Mouse (Mus musculus) CD4-positive, CD25-positive, alpha-beta regulatory T cell, adult 4 months (primary cell): ENCODE measurements around the gene Gh. TPM values are rescaled to one million over a fixed set of nuclear protein-coding genes. Genes with fewer than 3 reads are reported as not detected.

Experiments
- ATAC-seq: one replicate; pipeline ENCODE4 v1.8.0; 2017
- polyA plus RNA-seq, 2 experiments: library from polyadenylated mRNA; unstranded; fragments of 100-300 nt; shearing (Covaris generic); gene quantifications; one replicate each; pipeline ENCODE4 v1.2.1; 2017

Gene Gh
- polyA plus RNA-seq, 2 experiments from 2014 or later, result not detected

DNA sequence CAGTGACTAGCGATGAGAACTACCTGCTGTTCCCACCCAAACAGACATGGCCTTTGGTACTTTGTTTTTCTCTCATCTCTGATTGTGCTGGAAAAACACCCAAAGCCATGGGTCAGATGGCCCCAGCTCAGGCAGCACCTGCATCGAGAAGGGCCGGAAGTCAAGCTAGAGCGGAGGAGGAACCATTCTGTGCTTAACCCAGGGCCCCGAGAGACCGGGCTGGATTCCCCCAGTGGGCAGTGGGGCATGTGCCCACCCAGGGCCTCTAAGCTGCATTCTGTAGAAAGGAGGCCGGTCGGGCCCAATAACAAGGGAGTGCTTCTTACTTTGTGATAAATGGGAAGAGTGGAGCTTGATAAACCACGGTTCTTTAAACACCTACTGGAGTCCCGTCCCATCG, 6.5 kb upstream of the Gh start:
- ATAC-seq, result no peak

DNA sequence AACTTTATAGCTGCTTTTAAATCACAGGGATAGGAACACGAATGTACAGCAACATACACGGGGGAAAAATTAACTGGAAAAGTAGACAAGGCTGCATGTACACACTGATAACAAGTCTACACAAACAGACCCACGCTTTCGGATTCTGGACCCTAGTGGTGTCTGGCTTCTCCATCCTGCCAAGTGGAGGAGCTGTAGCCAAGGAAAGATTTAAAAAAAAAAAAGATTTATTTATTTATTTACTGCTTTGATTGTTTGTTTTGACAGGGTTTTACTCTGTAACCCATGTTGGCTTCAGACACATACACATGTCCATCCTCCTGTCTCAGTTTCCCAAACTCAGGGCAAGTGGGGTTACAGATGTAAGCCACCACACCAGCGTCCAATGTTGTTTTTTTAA, 5.8 kb upstream of the Gh start:
- ATAC-seq, result no peak

- no peak for ATAC-seq
Measured at GRCm38 (mm10) chr11:106306758-106307157, 5.1 kb upstream of the Gh start.

DNA sequence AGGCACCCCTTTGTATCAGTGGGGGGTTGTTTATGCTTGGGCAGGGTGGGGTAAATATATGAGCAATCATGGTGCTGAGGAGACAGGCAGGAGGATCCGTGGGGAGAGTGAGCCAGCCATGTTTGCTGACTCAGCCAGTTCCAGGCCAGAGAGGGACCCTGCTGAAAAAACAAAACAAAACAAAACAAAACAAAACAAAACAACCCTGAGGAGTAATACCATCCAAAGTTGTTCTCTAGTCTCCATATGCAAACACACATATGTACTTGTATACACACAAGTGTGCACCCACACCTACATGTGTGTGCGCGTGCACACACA, 4.4 kb upstream of the Gh start:
- no peak for ATAC-seq

GRCm38 (mm10) chr11:106305348-106306064, 3.8 kb upstream of the Gh start:
- no peak for ATAC-seq

DNA sequence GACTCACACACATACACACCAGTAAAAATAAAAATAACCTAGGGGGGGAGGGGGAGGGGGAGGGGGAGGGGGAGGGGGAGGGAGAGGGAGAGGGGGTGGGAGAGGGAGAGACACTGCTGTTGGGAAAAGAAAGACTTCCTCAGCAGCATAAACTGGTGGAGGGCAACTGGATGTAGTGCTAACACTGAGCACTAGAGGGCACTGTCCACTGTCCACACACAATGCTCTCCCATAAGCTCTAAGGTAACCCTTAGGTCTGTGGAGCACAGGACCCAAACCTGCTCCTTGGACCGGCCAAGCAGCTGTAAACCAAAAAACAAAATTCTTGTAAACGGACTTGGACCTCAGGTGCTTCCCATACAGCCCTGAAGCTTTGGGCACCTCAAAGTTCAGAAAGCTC, 969 bp upstream of the Gh start:
- peak; percentile 74 for ATAC-seq

- ATAC-seq, result no peak
Measured at GRCm38 (mm10) chr11:106291861-106292260, 9.8 kb downstream of the Gh start.

DNA sequence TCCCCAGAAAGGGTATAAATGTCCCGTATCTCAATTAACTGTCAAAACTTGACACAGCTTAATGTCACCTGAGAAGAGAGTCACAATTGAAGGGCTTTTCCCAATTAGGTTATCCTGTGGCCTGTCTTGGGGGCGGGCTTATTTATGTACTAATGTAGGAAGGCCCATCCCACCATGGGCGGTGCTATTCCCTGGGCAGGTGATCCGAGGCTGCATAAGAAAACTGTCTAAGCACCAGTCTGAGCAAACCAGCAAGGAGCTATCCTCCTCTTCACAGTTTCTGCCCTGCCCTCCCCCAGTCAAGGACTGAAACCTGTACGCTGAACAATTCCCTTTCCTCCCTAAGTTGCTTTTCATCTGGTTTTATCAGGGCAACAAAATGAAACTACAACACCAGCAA, 11.3 kb downstream of the Gh start:
- ATAC-seq, result no peak

- ATAC-seq, result no peak
Measured at GRCm38 (mm10) chr11:106289369-106289768, 12.3 kb downstream of the Gh start.

GRCm38 (mm10) chr11:106286987-106287386, 14.7 kb downstream of the Gh start:
- ATAC-seq, result no peak

GRCm38 (mm10) chr11:106286206-106286605, 15.5 kb downstream of the Gh start:
- no peak for ATAC-seq

DNA sequence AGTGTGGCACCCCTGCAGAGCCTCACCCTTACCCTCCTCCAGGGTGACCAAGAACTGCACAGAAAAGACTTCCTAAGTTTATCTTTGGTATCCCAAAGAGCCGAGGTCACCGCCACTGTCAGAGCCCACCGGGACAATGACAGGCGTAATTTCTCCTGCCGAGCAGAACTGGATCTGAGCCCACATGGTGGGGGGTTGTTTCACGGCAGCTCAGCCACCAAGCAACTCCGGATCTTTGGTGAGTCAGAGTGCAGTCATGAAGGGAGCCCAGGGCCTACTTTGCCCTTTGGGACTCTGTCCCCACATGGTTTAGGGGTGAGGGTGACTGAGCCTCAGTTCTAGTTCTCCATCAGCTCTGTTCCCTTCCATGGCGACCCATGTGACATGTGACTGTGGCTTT, 17.5 kb downstream of the Gh start:
- no peak for ATAC-seq

DNA sequence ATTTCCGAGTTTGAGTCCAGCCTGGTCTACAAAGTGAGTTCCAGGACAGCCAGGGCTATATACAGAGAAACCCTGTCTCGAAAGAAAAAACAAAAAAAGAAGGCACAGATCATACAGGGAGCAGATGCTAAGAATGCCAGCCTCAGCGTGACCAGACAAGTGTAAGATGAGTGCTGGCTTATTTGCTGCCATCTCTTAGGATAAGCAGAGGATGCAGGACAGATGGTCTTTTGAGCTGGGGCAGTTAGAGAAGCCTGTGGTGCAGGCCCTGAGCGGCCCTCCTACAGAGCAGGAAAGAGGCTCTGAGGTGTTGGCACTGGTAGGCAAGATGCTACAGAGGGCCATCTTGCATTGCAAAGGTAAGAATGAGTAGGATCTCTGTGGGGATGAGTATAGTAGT, 18.3 kb downstream of the Gh start:
- no peak for ATAC-seq

- no peak for ATAC-seq
Measured at GRCm38 (mm10) chr11:106282452-106282851, 19.2 kb downstream of the Gh start.

- peak; percentile 83 for ATAC-seq
Measured at GRCm38 (mm10) chr11:106276454-106276853, 25.2 kb downstream of the Gh start, which contains the start of gene Tcam1. Tcam1 (plus strand) TSS chr11:106276672.

DNA sequence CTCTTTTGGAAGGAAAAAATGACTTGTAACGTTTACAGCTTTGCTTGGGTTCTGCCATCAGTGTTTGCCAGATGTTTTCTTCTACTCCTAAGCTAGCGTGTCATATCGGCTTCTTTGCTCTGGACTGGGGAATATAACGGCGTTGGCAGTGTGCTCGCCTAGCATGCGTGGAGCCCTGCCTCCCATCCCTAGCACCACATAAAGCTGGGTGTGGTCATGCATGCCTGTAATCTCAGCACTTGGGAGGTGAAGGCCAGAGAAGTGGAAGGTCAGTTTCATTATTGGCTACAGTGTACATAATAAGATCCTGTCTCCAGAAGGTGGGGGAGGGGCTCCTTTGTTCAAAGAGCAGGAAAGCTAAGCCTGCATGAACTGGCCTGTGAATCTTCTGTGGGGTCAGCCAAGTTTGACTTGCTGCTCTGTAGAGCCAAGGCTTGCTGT, 26.7 kb downstream of the Gh start:
- ATAC-seq, result no peak

DNA sequence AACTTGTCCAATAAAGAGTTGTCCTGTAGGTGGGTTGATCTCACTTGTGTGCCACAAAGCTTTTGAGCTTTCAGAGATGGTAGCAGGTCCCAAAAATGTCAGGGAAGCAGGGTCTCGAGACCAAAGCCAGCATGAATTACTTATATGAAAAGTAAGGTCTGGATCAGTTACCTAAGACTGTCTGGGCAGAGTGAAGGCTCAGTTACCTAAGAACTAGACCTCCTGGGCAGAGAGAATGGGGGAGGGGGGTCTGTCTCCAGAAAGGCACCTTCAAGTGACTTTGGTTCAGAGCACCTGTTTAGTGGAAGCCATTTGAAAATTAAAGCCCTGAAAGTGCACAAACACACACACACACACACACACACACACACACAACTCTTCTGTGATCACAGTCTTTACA, 27.3 kb downstream of the Gh start:
- ATAC-seq, result no peak

DNA sequence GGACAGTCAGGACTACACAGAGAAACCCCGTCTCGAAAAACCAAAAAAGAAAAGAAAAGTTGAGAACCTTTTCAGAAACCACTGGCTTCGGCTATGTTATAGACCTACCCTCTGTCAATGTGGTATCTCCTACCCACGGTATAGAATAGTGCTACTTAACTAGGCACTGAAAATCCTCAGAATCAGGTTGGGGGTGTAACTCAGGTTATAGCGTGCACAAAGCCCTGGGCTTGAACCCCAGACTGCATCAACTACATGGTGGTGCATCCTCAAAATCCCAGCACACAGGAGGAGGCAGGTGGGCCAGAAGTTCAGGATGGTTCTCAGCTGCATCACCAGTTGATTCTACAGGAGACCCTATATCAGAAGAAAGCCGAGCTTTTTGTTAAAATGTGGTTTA, 27.9 kb downstream of the Gh start:
- ATAC-seq, result no peak

GRCm38 (mm10) chr11:106273311-106273684, 28.4 kb downstream of the Gh start:
- no peak for ATAC-seq

DNA sequence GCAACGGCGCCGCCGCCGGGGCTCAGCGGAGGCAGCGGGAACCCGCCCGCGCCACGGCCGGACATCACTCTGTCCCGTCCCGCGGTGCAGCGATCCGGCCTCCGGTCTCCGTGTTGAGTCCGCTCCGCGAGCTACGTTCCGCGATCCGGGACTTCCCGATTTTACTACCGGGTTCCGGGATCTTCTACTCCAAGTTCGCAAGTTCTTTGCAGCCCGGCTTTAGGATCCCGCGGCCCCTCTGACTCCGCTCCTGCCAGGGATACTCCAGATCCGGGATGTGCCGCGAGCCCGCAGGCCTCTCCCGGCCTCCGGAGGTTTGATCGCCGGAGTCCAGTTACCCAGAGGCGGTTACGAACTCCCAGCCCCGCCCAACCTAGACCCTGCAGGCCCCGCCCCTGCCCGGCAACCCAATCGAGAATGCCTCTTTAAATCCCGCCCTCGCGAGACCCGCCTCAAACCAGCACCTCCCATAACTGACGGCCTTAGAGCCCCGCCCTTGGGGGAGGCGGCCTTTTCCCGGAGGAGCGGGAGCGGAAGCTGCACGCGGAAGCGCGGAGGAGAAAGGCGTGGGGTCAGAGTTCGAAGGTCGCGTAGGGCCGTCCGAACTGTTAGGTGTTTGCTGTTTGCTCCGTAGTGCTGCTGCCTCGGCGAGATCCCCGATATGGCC, 28.9 kb downstream of the Gh start, which contains the start of gene Smarcd2:
TSS of gene Smarcd2 (minus strand) at position 329 of the 667 bp plus-strand sequence.
- peak; percentile 85 for ATAC-seq

- no peak for ATAC-seq
Measured at GRCm38 (mm10) chr11:106271794-106272643, 29.6 kb downstream of the Gh start.

GRCm38 (mm10) chr11:106271131-106271793, 30.4 kb downstream of the Gh start:
- ATAC-seq, result no peak

DNA sequence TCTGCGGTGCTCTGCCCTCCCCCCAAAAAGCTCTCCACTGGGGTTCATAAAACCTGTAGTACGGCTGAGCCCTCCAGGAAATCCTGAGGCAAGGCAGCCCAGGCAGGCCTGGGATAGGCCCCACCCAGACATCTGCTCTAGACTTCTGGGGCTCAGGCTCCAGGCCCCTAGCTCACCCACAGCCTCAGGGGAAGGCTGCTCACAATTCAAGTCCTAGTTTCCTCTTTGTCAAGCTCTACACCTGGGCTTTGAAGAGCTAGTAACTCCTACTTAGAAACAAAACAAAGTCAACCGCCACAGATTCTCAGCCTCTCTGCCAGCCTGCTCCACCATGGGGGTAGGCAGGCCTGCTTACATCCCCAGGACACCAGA, 32.6 kb downstream of the Gh start:
- ATAC-seq, result no peak
